Mouse (Mus musculus) hindbrain, postnatal 0 days (tissue): Measurements from ENCODE around the gene Gm45837. TPM values are rescaled to one million over a fixed set of nuclear protein-coding genes. Genes with fewer than 3 reads are reported as not detected.

Experiments used
- ATAC-seq: fragments of 200-750 bp; cut with Nextera tagmentation; 2 replicates; pipeline ENCODE4 v1.8.0; 2017; ENCODE audit warnings: mild to moderate bottlenecking, moderate TSS enrichment, moderate library complexity
- DNase-seq: peaks from one replicate; pipeline ENCODE4 v3.0.0-alpha.2; 2015; ENCODE audit warnings: low spot score
- H3K27ac ChIP-seq: fragments of 300-500 bp; sonication (generic); 2 replicates; pipeline ENCODE4 v1.5.1; 2014; ENCODE audit warnings: mild to moderate bottlenecking
- H3K27me3 ChIP-seq: fragments of 300-500 bp; sonication (generic); 2 replicates; pipeline ENCODE4 v1.6.1; 2014; ENCODE audit warnings: low read length, mixed read lengths; ENCODE audit not compliant: insufficient read depth
- H3K36me3 ChIP-seq: fragments of 300-500 bp; sonication (generic); 2 replicates; pipeline ENCODE4 v1.6.1; 2014; ENCODE audit warnings: low read length, mixed read lengths; ENCODE audit not compliant: insufficient read depth
- H3K4me1 ChIP-seq: fragments of 300-500 bp; sonication (generic); 2 replicates; pipeline ENCODE4 v1.6.1; 2014; ENCODE audit warnings: antibody characterized with exemption, low read length, mixed read lengths; ENCODE audit not compliant: insufficient read depth
- H3K4me2 ChIP-seq: fragments of 300-500 bp; sonication (generic); 2 replicates; pipeline ENCODE4 v1.6.1; 2014; ENCODE audit warnings: low read depth, mild to moderate bottlenecking, low read length, moderate library complexity, mixed read lengths
- H3K4me3 ChIP-seq: fragments of 300-500 bp; sonication (generic); 2 replicates; pipeline ENCODE4 v1.5.1; 2014; ENCODE audit warnings: low read length
- H3K9ac ChIP-seq: fragments of 300-500 bp; sonication (generic); replicated peaks from 2 replicates; pipeline ENCODE4 v1.6.1; 2014; ENCODE audit warnings: mild to moderate bottlenecking, low read length, moderate library complexity, mixed read lengths
- H3K9me3 ChIP-seq: fragments of 300-500 bp; sonication (generic); 2 replicates; pipeline ENCODE4 v1.6.1; 2016; ENCODE audit warnings: low read length, mixed read lengths
- CTCF ChIP-seq: IDR thresholded peaks from 2 replicates; pipeline ENCODE4 v1.5.1; 2016; ENCODE audit warnings: antibody characterized with exemption, control low read depth, low read depth
- WGBS: fragments of 180-500 bp; shearing (Covaris S2); extraction: QIAGEN DNeasy Blood & Tissue Kit; methylation state at CpG from one replicate; pipeline ENCODE4 v1.1.7; 2014; 5-methylcytosine and 5-hydroxymethylcytosine counted together
- polyA plus RNA-seq: library from polyadenylated mRNA; unstranded; fragments of >200 nt; fragmentation: Nextera tagmentation; extraction: Ambion mirVana; gene quantifications from 2 replicates; pipeline ENCODE4 v1.2.1, GENCODE M21; 2015
- total RNA-seq: library from RNA; depleted of rRNA; stranded (reverse); fragments of >200 nt; gene quantifications from 2 replicates; pipeline ENCODE4 v1.2.3, GENCODE M21; 2014

Gene Gm45837
- total and polyA plus RNA-seq, 2 experiments from 2014 or later = not detected

DNA sequence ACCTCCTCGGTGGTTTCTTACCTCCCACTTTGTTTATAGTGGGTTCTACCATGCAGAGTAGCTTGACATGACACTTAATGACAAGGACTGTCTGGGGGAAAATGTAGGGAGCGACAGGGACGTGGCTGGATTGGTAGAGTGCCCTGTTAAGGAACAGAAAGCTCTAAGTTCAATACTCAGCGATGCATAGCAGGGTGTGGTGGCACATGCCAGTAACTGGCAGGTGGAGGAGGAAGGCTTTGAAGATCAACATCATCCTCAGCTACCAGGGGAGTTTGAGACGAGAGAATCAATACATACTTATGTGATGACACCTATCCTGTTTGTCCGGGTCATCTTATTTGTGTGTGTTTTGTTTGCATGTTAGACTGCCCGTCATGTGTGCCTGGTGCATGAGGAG lies 41.0 kb upstream of the Gm45837 start:
- Histone ChIP-seq H3K4me3 (no peak overlapping the region), H3K27me3 (no peaks in the 10 kb centered on the region), H3K27ac (no peak overlapping the region), H3K4me1 (no peaks in the 10 kb centered on the region), H3K9ac (no peak overlapping the region), H3K9me3 (no peaks in the 10 kb centered on the region), H3K4me2 (no peak overlapping the region), H3K36me3 (no peaks in the 10 kb centered on the region)
- no peak for TF ChIP-seq CTCF
- no peak for ATAC-seq
- no peak for DNase-seq
- 78% methylated on average over 7 of the region's 7 CpGs for WGBS

- no peak for ATAC-seq
- TF ChIP-seq CTCF = no peak
These were observed 37.6 kb upstream of the Gm45837 start for GRCm38 (mm10) chr7:101373082-101373481.

GRCm38 (mm10) chr7:101374155-101374554 lies 36.5 kb upstream of the Gm45837 start:
- peak; percentile 61 for ATAC-seq
- H3K4me3 ChIP-seq = no peak overlapping the region
- DNase-seq = peak; percentile 86
- TF ChIP-seq CTCF = peak; percentile 88
- no peaks in the 10 kb centered on the region for H3K36me3 ChIP-seq
- no peaks in the 10 kb centered on the region for H3K4me1 ChIP-seq
- no peaks in the 10 kb centered on the region for H3K27me3 ChIP-seq
- no peak overlapping the region for H3K4me2 ChIP-seq
- no peaks in the 10 kb centered on the region for H3K9me3 ChIP-seq
- no peak overlapping the region for H3K9ac ChIP-seq
- no peak overlapping the region for H3K27ac ChIP-seq

More at GRCm38 (mm10) chr7:101373082-101373481, 37.6 kb upstream of the Gm45837 start:
- no peak overlapping the region for H3K4me3 ChIP-seq
- no peak overlapping the region for H3K9ac ChIP-seq
- no peak overlapping the region for H3K4me2 ChIP-seq
- no peaks in the 10 kb centered on the region for H3K36me3 ChIP-seq
- 89% methylated on average over 24 of the region's 26 CpGs for WGBS
- H3K27me3 ChIP-seq = no peaks in the 10 kb centered on the region
- H3K9me3 ChIP-seq = no peaks in the 10 kb centered on the region
- H3K4me1 ChIP-seq = no peaks in the 10 kb centered on the region
- H3K27ac ChIP-seq = no peak overlapping the region
- DNase-seq = no peak

- TF ChIP-seq CTCF = no peak
- WGBS = 56% methylated on average over 10 of the region's 10 CpGs
- no peaks in the 10 kb centered on the region for H3K4me1 ChIP-seq
- no peaks in the 10 kb centered on the region for H3K9me3 ChIP-seq
- H3K9ac ChIP-seq = no peak overlapping the region
- DNase-seq (no peak), ATAC-seq (no peak)
- no peaks in the 10 kb centered on the region for H3K36me3 ChIP-seq
- no peak overlapping the region for H3K27ac ChIP-seq
- H3K4me2 ChIP-seq = no peak overlapping the region
- no peaks in the 10 kb centered on the region for H3K27me3 ChIP-seq
- H3K4me3 ChIP-seq = no peak overlapping the region
These were observed 33.9 kb upstream of the Gm45837 start for GRCm38 (mm10) chr7:101376701-101377340.

DNA sequence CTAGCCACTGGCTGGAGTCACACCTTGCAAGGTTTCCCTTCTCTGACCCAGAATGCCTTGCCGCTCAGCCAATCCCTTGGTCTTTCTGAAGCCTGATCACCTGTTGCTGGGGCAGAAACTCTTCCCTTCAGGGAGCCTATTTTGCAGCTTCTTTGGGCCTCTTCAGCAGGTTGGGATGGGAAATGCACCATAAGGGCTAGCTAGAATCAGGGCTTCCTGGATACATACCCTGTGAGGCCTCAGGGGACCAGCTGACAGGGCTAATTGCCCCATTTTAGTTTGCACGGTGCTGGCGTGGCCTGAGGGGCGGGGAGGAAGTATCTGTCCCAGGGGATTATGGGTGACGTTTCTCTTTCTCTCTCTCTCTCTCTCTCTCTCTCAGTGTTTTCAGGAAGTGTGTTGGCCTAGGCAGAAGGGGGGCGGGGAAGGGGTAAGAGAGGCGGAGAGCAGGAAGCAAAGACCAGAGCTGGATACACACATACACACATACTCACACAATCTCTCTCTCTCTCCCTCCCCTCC lies 32.9 kb upstream of the Gm45837 start:
- Histone ChIP-seq H3K4me3 (no peak overlapping the region), H3K9ac (no peak overlapping the region), H3K27me3 (no peaks in the 10 kb centered on the region), H3K36me3 (no peaks in the 10 kb centered on the region), H3K27ac (no peak overlapping the region), H3K9me3 (no peaks in the 10 kb centered on the region), H3K4me2 (peak overlapping the region; percentile 30; the same call in 1 of the 2 replicates), H3K4me1 (no peaks in the 10 kb centered on the region)
- DNase-seq = peak; percentile 42
- WGBS = 42% methylated on average over 7 of the region's 7 CpGs
- no peak for TF ChIP-seq CTCF
- peak; percentile 30 for ATAC-seq

GRCm38 (mm10) chr7:101378285-101378684 lies 32.4 kb upstream of the Gm45837 start:
- no peaks in the 10 kb centered on the region for H3K9me3 ChIP-seq
- H3K4me3 ChIP-seq = no peak overlapping the region
- H3K4me2 ChIP-seq = peak overlapping the region; percentile 30; the same call in 1 of the 2 replicates
- DNase-seq (no peak), ATAC-seq (no peak)
- no peak overlapping the region for H3K9ac ChIP-seq
- no peaks in the 10 kb centered on the region for H3K4me1 ChIP-seq
- TF ChIP-seq CTCF = no peak
- H3K27ac ChIP-seq = 0 out of 2 replicates have a peak overlapping the region, but pooled peaks have one; percentile 32
- 68% methylated on average over 3 of the region's 3 CpGs for WGBS
- no peaks in the 10 kb centered on the region for H3K36me3 ChIP-seq
- no peaks in the 10 kb centered on the region for H3K27me3 ChIP-seq

- H3K27me3 ChIP-seq = no peaks in the 10 kb centered on the region
- no peaks in the 10 kb centered on the region for H3K9me3 ChIP-seq
- no peak for DNase-seq
- no peak overlapping the region for H3K9ac ChIP-seq
- WGBS = 57% methylated on average over 5 of the region's 5 CpGs
- no peaks in the 10 kb centered on the region for H3K36me3 ChIP-seq
- H3K4me2 ChIP-seq = peak overlapping the region; percentile 30
- no peak overlapping the region for H3K4me3 ChIP-seq
- ATAC-seq = no peak
- H3K27ac ChIP-seq = no peak overlapping the region
- TF ChIP-seq CTCF = no peak
- H3K4me1 ChIP-seq = no peaks in the 10 kb centered on the region
These were observed 31.8 kb upstream of the Gm45837 start for GRCm38 (mm10) chr7:101378796-101379465.
